Mouse (Mus musculus): ENCODE data around the gene Ddx20.

Ddx20 gene

DNA sequence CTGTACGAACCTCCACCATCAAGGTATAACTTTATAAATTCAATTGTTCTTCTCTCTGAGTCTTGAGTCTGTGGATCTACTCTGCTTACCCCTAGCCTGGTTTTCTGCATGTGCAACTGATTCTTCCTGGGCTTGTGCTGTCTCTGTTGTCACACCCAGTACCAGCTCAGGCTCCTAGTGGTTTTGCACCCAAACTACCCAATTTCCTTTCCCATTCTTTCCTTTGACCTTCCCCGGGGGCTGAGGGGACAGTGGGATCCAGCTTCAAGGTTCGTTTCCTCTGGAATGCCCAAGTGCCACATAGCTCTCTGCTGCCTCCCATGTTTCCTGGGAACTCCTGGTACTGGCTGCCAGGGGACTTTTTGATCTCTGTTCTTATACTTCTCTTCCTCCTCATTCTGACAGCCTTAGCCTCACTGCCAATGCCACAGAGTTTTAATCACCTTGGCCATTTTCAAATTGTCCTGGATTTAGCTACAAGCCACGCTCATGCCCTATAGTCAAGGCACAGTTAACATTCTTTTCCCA lies 20.3 kb downstream of the Ddx20 start:
- DNase-seq (ENCODE audit: low spot score): no peak

DNA sequence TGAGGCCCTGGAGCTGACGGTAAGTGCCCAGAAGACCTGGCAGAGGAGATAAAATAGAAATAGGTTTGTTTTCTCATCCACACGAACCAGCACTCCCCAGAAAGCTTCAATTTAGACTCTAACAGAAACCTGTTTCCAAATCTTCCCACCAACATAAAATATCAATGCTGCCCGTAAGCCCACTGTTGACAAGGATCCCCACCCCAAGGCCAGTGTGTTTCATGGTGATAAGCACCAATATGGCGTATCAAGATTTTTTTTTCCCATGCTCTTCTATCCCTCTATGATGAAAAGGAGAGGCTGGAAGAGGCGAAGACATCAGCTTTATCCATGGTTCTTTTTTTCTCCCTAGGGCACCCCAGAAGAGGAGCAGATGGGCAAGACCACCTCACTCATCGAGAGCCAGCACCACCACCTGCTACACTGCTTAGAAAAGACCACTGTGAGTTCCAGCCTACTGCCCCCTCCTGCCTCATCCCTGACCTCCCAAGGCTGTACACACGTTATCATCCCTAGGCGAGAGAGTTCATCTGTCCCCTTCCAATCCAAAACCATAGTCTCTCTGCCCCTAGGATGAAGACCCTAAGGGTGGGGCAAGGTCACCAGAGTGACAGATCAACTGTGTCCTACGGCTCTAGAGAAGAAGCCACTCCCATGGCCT lies 22.1 kb downstream of the Ddx20 start:
- no peak for DNase-seq (ENCODE audit: low spot score)

- no peak for DNase-seq (ENCODE audit: low spot score)
Measured at GRCm38 (mm10) chr3:105663043-105663442, 24.3 kb downstream of the Ddx20 start.

DNA sequence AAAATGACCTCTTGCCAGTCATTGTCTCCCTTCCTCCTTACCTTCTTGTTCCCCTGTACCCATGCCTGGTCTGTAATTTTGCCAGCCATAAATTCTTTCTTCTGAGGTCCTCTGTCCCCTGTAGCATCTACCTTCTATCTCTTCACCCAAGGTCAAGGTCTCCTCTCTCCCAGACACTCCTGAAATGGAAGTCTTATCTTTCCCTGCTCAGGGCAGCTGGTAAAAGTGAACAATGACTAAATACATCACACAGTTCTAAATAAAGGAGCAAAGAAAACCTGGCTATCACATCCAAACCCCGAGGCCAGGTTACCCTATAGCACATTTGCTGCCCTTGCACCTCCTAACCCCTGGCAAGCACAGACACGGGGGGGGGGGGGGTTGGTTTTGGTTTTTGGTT lies 26.8 kb downstream of the Ddx20 start:
- no peak for DNase-seq (ENCODE audit: low spot score)

GRCm38 (mm10) chr3:105655031-105655585 lies 32.3 kb downstream of the Ddx20 start:
- DNase-seq (ENCODE audit: low spot score): no peak

DNA sequence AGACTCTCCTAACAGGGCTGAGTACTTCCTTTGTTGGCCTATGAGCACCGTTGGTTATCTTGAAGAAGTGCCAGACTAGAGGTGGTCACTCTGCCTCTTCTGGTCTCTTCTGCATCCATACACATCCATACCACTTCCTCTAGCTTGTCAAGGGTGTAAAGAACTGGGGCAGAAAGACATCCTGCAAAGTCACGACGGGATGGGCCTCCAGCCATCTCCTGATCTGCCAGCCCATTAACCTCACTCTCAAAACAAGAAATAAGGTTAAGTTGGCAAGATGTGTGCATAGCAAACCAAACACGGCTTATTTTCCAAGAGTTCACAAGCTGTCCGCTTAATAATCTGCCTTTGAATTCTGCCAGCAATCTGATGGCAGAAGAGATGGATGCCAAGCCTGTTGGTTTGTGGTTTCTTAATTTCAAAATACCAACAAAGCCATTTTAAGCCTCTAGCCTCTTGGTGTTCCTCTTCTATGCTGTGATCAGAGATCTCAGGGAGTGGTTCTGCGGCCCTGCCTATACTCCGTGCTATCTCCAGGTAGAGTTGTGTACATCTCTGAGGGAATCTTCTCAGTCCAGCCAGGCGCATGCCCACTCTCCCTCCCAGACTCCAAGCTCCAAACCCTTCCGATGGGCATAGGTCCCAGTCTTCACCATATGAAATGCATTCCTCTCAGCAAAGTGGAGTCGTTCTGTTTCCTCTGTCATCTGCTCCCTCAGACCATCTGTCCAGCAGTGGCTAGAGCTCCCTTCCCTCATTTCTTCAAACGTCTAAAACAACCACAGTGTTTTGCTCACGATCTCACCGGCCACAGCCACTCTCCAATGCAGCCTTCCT lies 33.6 kb downstream of the Ddx20 start:
- no peak for DNase-seq (ENCODE audit: low spot score)

DNA sequence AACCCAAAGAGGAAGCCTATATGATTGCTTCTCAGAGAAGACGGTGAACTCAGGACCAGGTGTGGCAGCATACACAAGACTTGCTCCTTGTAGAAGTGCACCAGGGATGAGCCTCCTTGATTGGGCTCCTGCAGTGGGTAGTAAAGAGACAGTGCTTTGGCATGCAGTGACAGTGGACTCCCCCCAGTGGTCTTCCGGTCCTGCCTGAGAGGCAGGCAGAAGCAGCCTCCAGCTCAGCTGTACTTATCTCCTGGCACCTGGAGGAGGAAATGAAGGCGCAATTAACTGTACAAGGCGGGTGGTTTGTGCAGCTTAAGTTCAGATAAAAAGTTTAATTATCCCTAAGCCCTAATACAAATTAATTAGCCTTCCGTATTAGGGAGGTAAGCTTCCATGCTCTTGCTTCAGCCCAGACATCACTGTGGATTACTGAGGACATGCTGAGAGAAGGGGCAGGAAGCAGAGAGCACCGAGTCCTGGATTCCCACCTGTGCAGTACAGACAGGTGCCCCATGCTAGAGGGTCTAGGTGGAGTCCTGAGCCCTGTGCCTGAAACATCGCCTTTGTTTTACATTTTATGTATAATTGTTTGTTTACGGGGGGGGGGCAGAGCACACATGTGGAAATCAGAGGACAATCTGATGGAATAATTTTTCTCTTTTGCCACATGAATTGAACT lies 38.3 kb downstream of the Ddx20 start:
- no peak for DNase-seq (ENCODE audit: low spot score)

DNA sequence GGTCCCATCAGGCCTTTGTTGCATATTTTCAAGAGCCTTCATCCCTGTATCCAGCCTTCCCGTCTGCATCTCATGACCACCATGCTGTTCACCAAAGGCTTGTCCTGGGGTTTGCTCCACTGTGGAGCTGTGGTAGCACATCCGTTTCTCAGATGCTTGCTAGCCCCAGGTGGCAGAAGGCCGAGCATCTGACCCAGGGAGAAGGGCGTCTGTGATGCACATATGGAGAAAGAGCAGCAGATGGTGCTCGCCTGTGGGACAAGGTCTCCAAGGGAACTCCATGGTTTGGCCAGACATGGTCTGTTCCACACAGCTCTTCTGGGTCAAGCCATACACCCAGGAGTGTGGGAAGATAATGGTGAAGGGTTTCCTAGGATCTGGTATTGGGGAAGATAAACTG lies 43.8 kb downstream of the Ddx20 start:
- no peak for DNase-seq (ENCODE audit: low spot score)

GRCm38 (mm10) chr3:105642186-105642585 lies 45.2 kb downstream of the Ddx20 start:
- DNase-seq (ENCODE audit: low spot score): no peak

GRCm38 (mm10) chr3:105633021-105633420 lies 54.4 kb downstream of the Ddx20 start:
- no peak for DNase-seq (ENCODE audit: low spot score)

GRCm38 (mm10) chr3:105632296-105632695 lies 55.1 kb downstream of the Ddx20 start:
- no peak for DNase-seq (ENCODE audit: low spot score)
